Mouse (Mus musculus) limb, embryonic 14.5 days (tissue): ENCODE data around the gene Lamp2. TPM values are rescaled to one million over a fixed set of nuclear protein-coding genes. Genes with fewer than 3 reads are reported as not detected.

Experiments
- ATAC-seq: fragments of 200-750 bp; cut with Nextera tagmentation; 2 replicates; pipeline ENCODE4 v1.8.0; 2017; ENCODE audit warnings: low read depth, moderate number of reproducible peaks, moderate TSS enrichment; ENCODE audit not compliant: low FRiP score
- DNase-seq: peaks from one replicate; pipeline ENCODE4 v3.0.0-alpha.2; 2015; ENCODE audit warnings: low spot score
- H3K27ac ChIP-seq: fragments of 300-500 bp; sonication (generic); replicated peaks from 2 replicates; pipeline ENCODE4 v1.5.1; 2014; ENCODE audit warnings: low read depth, mild to moderate bottlenecking, low read length, moderate library complexity, mixed read lengths
- H3K27me3 ChIP-seq: fragments of 300-500 bp; sonication (generic); 2 replicates; pipeline ENCODE4 v1.6.1; 2014; ENCODE audit warnings: low read length, mixed read lengths; ENCODE audit not compliant: control insufficient read depth, insufficient read depth
- H3K36me3 ChIP-seq: fragments of 300-500 bp; sonication (generic); 2 replicates; pipeline ENCODE4 v1.6.1; 2014; ENCODE audit warnings: mild to moderate bottlenecking, low read length, moderate library complexity, mixed read lengths; ENCODE audit not compliant: control insufficient read depth, insufficient read depth
- H3K4me1 ChIP-seq: fragments of 300-500 bp; sonication (generic); 2 replicates; pipeline ENCODE4 v1.6.1; 2014; ENCODE audit warnings: antibody characterized with exemption, low read length, mixed read lengths; ENCODE audit not compliant: control insufficient read depth, insufficient read depth
- H3K4me2 ChIP-seq: fragments of 300-500 bp; sonication (generic); replicated peaks from 2 replicates; pipeline ENCODE4 v1.6.1; 2014; ENCODE audit warnings: low read depth, mild to moderate bottlenecking, low read length, moderate library complexity; ENCODE audit not compliant: severe bottlenecking
- H3K4me3 ChIP-seq: fragments of 300-500 bp; sonication (generic); replicated peaks from 2 replicates; pipeline ENCODE4 v1.5.1; 2014; ENCODE audit warnings: low read length
- H3K9ac ChIP-seq: fragments of 300-500 bp; sonication (generic); 2 replicates; pipeline ENCODE4 v1.6.1; 2014; ENCODE audit warnings: mild to moderate bottlenecking, low read depth, low read length, moderate library complexity; ENCODE audit not compliant: severe bottlenecking
- H3K9me3 ChIP-seq: fragments of 300-500 bp; sonication (generic); 2 replicates; pipeline ENCODE4 v1.6.1; 2016; ENCODE audit warnings: low read length; ENCODE audit not compliant: control insufficient read depth
- POLR2A ChIP-seq: fragments of 200-500 bp; IDR thresholded peaks from 2 replicates; pipeline ENCODE4 v1.8.0; 2012; ENCODE audit warnings: inconsistent platforms, mild to moderate bottlenecking, moderate library complexity, borderline replicate concordance; ENCODE audit not compliant: insufficient read depth, insufficient read length; ENCODE audit errors: extremely low read depth
- WGBS: fragments of 180-500 bp; shearing (Covaris S2); extraction: QIAGEN DNeasy Blood & Tissue Kit; methylation state at CpG from one replicate; pipeline ENCODE4 v1.1.7; 2014; 5-methylcytosine and 5-hydroxymethylcytosine counted together
- polyA plus RNA-seq, 2 experiments: library from polyadenylated mRNA; depleted of rRNA in 1 of 2; stranded (reverse) in 1 of 2; unstranded in 1 of 2; fragments of >200 nt; fragmentation: Nextera tagmentation in 1 of 2; extraction: Ambion mirVana in 1 of 2; gene quantifications; 2 replicates each; pipeline versions ENCODE4 v1.2.1 to v1.2.3; 2012 to 2014

Lamp2 gene
- polyA plus RNA-seq, 2 experiments = 108 to 172 TPM

GRCm38 (mm10) chrX:38460887-38461286 lies 4.6 kb upstream of the Lamp2 start:
- no peaks in the 10 kb centered on the region for H3K27me3 ChIP-seq
- no peak for ATAC-seq
- H3K9ac ChIP-seq = no peak overlapping the region
- H3K9me3 ChIP-seq = no peaks in the 10 kb centered on the region
- 56% methylated on average over 3 of the region's 3 CpGs for WGBS
- H3K4me2 ChIP-seq = no peak overlapping the region
- no peaks in the 10 kb centered on the region for H3K36me3 ChIP-seq
- no peak overlapping the region for H3K4me3 ChIP-seq
- no peak for DNase-seq
- H3K4me1 ChIP-seq = no peaks in the 10 kb centered on the region
- no peak for TF ChIP-seq POLR2A
- H3K27ac ChIP-seq = no peak overlapping the region

GRCm38 (mm10) chrX:38459076-38459475 lies 2.8 kb upstream of the Lamp2 start:
- DNase-seq = no peak
- Histone ChIP-seq H3K4me3 (no peak overlapping the region), H3K4me1 (0 out of 2 replicates have a peak, but pooled peaks cover 3% of the 10 kb centered on the region), H3K27ac (no peak overlapping the region), H3K4me2 (no peak overlapping the region), H3K36me3 (no peaks in the 10 kb centered on the region), H3K9me3 (no peaks in the 10 kb centered on the region), H3K9ac (no peak overlapping the region), H3K27me3 (no peaks in the 10 kb centered on the region)
- no peak for ATAC-seq
- 80% methylated on average over 8 of the region's 8 CpGs for WGBS
- no peak for TF ChIP-seq POLR2A

GRCm38 (mm10) chrX:38456635-38457006 lies 367 bp upstream of the Lamp2 start:
- WGBS = 21% methylated on average over 3 of the region's 3 CpGs
- no peaks in the 10 kb centered on the region for H3K9me3 ChIP-seq
- ATAC-seq (no peak), DNase-seq (no peak)
- H3K4me2 ChIP-seq = no peak overlapping the region
- H3K36me3 ChIP-seq = no peaks in the 10 kb centered on the region
- no peak overlapping the region for H3K27ac ChIP-seq
- no peaks in the 10 kb centered on the region for H3K27me3 ChIP-seq
- H3K4me3 ChIP-seq = no peak overlapping the region
- H3K9ac ChIP-seq = no peak overlapping the region
- 0 out of 2 replicates have a peak, but pooled peaks cover 3% of the 10 kb centered on the region for H3K4me1 ChIP-seq
- TF ChIP-seq POLR2A = no peak

- WGBS = 22% methylated on average over 7 of the region's 7 CpGs
- H3K4me1 ChIP-seq = 0 out of 2 replicates have a peak, but pooled peaks cover 3% of the 10 kb centered on the region
- peak overlapping the region; percentile 69 for H3K9ac ChIP-seq
- no peaks in the 10 kb centered on the region for H3K27me3 ChIP-seq
- DNase-seq (no peak), ATAC-seq (no peak; the same call in 1 of the 2 replicates)
- no peak for TF ChIP-seq POLR2A
- H3K9me3 ChIP-seq = no peaks in the 10 kb centered on the region
- H3K27ac ChIP-seq = 0 out of 2 replicates have a peak overlapping the region, but pooled peaks have one; percentile 63
- peak overlapping the region; percentile 52 for H3K4me3 ChIP-seq
- H3K36me3 ChIP-seq = peaks cover 3% of the 10 kb centered on the region; the same call in 1 of the 2 replicates
- peak overlapping the region; percentile 47 for H3K4me2 ChIP-seq
Observed at GRCm38 (mm10) chrX:38455474-38455873, 780 bp downstream of the Lamp2 start.

GRCm38 (mm10) chrX:38454900-38455299 lies 1.4 kb downstream of the Lamp2 start:
- Histone ChIP-seq H3K9me3 (no peaks in the 10 kb centered on the region), H3K4me3 (peak overlapping the region; percentile 52), H3K4me1 (0 out of 2 replicates have a peak, but pooled peaks cover 3% of the 10 kb centered on the region), H3K4me2 (peak overlapping the region; percentile 47), H3K9ac (peak overlapping the region; percentile 69; the same call in 1 of the 2 replicates), H3K27me3 (no peaks in the 10 kb centered on the region), H3K36me3 (peaks cover 3% of the 10 kb centered on the region; the same call in 1 of the 2 replicates), H3K27ac (no peak overlapping the region)
- WGBS = 43% methylated on average over 2 of the region's 2 CpGs
- ATAC-seq (no peak), DNase-seq (no peak)
- TF ChIP-seq POLR2A = no peak
